Mouse (Mus musculus) lung, postnatal 36 days (tissue): ENCODE measurements around the gene Rock2.
A peak's percentile ranks its signal among the peaks of the same experiment; 100 is the strongest.

ENCODE experiments used
- DNase-seq: peaks from one replicate; pipeline ENCODE4 v3.0.0; 2022; ENCODE audit warnings: mixed read lengths

Rock2 gene

DNA sequence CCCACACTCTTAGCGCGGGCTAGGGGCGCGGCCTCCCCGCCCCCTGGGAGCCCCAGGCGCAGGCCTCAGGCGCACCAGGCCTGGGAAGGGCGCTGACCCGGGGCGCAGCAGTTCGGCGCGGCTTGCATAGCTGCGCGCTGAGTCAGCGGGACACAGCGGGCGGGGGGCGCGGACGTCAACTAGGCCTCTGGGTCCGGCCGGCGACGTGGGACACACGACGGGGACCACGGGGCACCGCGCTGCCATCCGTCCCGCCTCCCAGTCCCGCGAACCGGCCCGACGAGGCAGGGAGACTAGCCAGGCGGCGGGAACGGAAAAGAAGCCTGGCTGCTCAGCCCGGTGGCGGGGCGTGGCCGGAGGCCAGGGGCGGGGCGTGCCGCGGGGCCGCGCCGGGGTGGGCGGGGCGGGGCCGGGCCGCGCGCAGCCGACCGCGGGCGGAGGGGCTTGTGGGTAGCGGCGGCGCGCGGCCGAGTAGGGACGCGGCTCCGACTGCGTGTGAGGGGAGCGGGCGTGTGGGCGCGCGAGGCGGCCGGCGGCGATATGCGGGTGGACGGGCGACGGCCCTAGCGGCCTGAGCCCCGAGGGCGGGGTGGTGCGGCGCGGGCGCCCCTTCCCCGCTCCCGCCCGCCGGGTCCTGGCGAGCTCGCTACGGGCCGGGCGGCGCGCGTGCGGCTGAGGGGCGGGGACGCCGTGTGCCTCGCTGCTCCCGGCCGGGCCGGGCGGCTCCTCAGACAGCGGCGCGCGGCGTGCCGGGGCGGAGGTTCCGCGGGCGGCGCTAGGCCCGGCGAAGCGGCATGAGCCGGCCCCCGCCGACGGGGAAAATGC lies at the start of gene Rock2:
Rock2 (plus strand) TSS at position 500 of the 825 bp plus-strand sequence.
- DNase-seq, result peak; percentile 85

- peak; percentile 79 for DNase-seq
These were observed 47.4 kb upstream of the Rock2 start for GRCm38 (mm10) chr12:16847204-16847792.

GRCm38 (mm10) chr12:16848501-16848900 lies 46.2 kb upstream of the Rock2 start:
- no peak for DNase-seq

DNA sequence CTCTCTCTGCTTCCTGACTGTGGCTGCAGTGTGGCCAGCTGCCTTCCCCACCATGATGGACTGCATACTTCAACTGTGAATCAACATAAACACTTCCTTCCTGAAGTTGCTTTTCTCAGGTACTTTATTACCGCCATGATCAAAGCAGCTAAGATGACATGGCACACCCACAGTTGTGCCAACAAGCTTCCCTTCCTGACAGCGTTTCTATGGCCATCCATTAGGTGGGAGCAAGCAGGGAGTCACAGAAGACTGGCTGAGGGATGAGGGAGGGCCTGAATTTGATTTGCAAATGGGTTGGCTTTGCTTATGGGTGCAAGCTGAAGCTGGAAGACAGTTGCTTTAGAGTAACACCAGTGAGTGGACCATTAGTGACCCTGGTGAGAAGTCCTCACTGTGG lies 44.9 kb upstream of the Rock2 start:
- DNase-seq, result no peak

DNA sequence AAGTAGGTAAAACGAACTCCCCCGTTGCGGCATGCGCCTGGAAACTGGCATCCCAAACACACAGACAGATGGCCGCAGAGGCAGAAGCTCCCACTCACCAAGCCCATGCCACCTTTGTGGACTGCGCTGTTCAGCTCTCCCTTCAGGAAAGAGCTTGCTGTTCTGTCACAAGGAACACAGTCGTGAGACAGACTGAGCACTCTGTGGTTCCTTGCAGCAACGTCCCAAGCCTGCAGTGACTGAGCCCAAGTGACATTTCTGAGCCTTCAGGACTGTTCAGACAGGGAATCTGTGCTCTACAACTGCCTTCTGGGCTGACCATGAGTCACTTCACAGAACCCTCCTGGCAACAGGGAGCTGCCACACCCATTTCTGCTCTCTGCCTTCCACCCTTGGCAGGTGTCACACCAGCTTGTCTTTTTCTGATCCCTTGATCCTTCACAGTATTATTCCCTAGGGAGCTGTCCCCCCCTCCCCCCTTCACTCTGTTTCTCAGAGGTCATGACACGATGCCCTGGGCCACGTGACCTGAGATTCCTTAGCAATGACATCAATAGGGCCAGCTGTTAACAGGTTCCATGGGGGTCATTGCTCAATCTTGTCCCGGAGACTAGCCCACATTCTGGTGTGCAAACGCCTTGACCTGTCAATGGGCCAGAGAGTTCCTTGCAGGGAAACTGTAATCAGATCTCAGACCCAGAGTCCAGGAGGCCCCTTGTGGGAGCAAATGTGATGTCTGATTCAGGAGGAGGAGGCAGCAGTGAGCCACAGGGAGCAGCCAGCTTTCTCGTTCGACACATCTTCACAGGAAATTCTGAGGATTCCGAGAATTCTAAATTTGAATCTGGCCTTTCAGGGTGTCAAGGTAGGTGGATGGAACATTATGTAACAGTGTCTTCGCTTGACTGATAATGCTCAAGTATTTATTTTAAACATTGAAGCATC lies 44.0 kb upstream of the Rock2 start:
- peak; percentile 83 for DNase-seq

GRCm38 (mm10) chr12:16853431-16854165 lies 41.1 kb upstream of the Rock2 start:
- peak; percentile 96 for DNase-seq

DNA sequence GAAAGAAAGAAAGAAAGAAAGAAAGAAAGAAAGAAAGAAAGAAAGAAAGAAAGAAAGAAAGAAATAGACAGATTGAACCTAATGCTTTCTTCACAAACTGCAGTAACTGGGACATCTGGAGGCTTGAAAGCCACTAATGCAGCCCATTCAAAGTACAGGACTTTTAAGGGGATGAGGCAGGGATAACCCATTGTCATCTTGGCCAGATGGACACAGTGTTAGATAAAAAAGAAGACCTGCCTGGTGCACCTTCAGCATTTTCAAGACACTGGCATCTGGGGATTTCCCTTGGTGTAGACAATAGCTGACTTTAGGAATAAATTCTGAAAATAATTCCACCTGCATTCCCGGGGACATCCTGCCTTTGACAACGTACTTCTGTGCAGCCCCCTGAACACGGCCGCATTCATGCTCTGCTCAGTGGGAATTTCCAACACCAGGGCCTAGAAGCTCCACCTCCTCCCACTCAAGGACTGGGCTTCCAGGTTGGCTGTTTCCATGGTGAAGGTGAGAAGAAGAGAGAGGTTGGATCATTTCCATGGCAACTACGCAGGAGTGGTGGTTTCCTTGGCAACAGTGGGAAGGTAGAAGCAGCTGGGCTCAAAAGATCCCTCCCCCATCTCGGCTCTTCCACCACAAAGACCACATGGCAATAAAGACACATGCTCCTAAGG lies 38.9 kb upstream of the Rock2 start:
- DNase-seq, result peak; percentile 59

- DNase-seq, result no peak
These were observed 38.4 kb upstream of the Rock2 start for GRCm38 (mm10) chr12:16856306-16856679.

GRCm38 (mm10) chr12:16858081-16858480 lies 36.6 kb upstream of the Rock2 start:
- DNase-seq, result no peak

- DNase-seq, result no peak
These were observed 34.9 kb upstream of the Rock2 start for GRCm38 (mm10) chr12:16859781-16860180.

DNA sequence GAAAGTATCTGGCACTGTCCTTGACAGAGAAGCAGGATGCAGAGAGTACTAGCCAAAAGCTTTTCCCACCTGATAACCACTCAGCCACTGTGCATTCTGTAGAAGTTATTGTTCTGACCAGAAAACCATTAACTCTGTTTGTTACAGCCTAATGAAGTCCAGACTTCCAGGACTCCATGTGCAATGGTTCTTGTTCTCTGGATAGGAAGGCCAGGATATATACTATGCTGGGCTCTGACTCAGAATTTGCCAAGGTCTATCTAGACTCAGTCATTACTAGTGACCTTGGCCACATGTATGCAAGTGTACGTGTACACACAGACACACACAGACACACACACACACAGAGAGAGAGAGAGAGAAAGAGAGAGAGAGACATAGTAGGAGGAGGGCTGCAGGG lies 34.2 kb upstream of the Rock2 start:
- no peak for DNase-seq

GRCm38 (mm10) chr12:16860961-16861360 lies 33.7 kb upstream of the Rock2 start:
- no peak for DNase-seq

DNA sequence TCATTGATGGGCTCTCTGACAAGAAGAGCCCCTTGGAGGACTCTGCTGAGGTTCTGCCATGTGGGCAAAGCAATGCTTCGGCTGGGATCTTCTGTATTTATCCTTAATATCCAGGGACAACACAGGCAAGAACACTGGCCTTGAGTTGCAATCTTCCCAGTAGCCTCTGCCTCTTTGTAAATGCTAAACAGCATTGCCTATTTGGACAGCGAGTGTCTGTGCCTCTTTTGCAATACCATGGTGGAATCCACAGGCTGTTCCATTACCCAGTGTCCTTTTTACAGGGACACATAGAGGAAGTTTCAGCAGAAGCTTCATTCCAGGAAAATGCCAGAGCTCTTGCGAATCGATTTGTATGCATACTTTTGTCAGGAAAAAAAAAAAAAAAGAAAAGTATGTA lies 30.2 kb upstream of the Rock2 start:
- DNase-seq, result peak; percentile 67

GRCm38 (mm10) chr12:16865871-16866270 lies 28.8 kb upstream of the Rock2 start:
- peak; percentile 78 for DNase-seq

GRCm38 (mm10) chr12:16866460-16866859 lies 28.2 kb upstream of the Rock2 start:
- no peak for DNase-seq

- no peak for DNase-seq
These were observed 27.4 kb upstream of the Rock2 start for GRCm38 (mm10) chr12:16867306-16867705.

DNA sequence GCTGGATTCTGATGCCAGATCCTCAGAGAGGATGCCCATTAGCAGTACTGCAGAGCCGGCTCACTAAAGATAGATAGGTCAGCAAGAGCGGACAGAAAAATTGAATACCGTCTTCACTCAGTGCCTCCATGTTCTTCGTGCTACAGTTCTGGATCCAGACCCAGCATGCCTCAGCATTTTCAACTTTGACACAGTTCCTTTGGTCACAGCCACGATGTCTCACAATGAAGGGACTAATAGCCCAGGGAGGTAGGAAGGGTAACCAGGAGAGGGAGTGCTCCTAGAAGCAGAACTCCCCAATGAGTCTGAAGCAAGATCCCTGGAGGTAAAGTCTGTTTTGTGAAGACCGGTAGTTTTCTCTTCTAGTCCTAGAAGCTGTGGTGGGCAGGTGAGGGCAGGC lies 26.1 kb upstream of the Rock2 start:
- no peak for DNase-seq

DNA sequence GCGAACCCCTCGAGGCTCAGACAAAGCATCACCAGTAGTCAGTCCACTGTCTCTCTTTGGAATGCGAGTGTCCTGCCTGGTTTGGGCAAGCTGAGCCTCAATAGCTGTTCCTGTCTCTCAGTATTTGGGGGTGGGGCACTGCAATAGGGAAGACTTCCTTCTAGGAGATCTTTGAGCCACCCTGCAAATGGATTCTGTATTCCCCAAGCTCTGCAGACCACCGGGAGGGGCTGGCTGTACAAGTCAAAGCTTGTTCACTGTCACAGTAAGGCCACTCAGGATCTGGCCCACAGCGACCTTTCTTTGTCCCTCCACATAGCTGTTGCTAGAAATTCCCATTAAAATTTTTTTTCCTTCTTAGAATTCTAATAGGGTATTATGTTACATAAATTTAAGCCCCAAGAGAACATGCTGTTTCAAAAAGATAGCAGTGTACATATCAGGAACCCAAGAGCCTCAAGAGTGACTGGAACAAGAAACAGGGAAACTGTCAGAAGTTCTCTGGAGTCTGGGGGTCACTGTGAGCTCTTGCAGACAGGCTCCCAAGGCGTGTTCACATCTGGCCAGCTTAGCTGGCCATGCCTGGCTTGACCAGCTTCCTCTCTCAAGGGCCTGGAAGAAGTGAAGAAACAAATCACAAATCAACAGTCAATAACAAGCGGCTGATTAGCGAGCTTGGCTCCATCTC lies 25.5 kb upstream of the Rock2 start:
- DNase-seq, result peak; percentile 37

DNA sequence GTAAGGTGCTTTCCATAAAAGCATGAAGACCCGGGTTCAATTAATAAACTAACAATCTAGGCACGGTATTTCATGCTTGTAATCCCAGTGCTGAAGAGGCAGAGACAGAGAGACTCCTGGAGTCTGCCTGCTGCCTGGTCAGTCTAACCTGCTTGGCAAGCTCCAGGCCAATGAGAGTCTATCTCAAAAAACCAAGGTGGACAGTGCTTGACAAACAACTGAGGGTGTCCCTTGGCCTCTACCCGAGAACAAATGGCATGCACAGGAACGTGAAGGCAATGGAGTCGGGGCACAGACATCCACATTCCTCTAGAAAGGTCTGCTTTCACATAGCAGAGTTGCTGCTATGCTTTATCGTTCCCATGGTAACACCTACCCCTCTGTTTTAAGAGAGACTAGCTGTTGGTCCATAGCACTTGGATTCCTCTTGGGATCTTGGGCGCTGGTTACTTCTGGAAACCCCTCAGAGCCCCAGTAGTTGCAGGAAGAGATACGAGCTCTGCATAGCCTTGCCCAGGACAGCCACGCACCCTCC lies 24.8 kb upstream of the Rock2 start:
- peak; percentile 34 for DNase-seq

DNA sequence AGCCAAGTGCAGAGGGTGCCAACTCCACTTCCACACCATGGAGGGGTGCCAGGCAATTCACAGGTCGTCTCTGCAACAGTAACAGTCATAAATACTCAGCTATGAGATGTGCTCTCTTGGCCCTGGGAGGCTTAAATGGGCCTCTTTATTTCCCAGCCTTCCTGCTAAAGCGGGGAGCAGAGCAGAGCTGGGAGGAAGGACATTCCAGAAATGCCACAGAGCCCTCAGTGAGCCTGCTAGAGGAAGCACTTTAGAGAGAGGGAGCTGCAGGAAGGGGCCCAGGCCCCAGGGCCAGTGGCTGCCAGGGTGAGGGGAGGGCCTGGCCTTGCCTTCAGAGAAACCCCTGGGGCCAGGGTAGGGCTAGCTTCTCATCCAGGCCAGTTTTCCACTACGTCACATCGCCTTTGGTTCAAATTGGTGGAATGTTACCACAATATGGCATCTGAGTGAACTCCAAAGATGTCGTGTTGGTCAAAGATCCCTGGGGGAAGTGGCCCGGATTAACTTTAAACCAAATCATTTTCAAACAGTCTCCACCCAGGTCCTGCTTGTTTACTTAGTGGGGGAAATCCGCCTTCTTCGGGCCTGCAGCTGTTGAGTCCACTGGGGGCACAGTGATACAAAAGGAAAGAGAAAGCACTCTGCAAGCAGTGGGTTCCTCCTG lies 24.2 kb upstream of the Rock2 start:
- peak; percentile 88 for DNase-seq

- no peak for DNase-seq
These were observed 22.7 kb upstream of the Rock2 start for GRCm38 (mm10) chr12:16872006-16872405.
